Mouse (Mus musculus) c-Kit-negative CD71-positive TER-119-positive erythroid progenitor cells, embryonic 14.5 days (primary cell): Measurements from ENCODE around the gene Arrb1.
A peak's percentile ranks its signal among the peaks of the same experiment; 100 is the strongest.
"Not testable (repeated sequence)": the region's sequence is repeated elsewhere in the genome, so short reads cannot be mapped to it uniquely, and the experiment has no call there.

ENCODE experiments used
- DNase-seq: peaks from one replicate; pipeline ENCODE4 v3.0.0-alpha.2; 2013; ENCODE audit warnings: low read depth, low spot score

The Arrb1 gene

DNA sequence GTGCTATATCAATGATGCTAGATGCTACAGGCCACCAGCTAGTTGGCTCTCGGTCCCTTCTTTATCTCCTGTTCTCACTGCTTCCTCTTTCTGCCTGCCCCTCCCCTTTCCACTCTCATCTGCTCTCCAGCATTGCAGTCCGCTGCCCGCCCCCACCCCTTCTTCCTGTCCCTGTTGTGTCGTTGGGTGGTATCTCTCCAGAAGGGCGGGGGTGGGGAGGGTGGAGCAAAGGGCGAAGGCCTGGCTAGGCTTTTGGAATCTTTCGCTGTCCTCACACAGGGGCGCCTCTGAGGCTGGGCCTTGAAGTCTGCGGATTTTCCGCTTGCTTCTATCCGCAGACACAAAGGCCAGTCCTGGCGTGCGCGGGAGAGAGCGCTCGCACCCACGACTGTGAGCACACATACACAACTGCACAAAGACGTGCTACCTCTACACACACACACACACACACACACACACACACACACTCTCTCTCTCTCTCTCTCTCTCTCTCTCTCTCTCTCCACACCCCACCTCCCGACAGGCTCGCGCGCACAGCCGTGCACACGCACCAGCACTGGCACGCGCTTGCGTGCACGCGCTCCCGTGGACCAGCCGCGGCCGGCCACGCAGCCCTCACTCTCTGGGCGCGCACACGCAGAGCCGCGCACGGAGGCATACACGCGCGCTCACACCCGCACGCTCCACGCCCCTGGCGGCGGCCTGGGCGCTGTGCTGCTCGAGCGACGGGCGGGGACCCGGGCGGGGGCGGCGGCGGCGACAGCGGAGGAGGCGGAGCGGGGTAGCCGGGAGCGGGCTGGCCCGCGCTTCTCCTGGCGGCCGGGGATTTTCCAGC is at the start of gene Arrb1:
Gene Arrb1 (plus strand): TSS at position 566 of the 835 bp plus-strand sequence.
- DNase-seq: peak; percentile 66

DNA sequence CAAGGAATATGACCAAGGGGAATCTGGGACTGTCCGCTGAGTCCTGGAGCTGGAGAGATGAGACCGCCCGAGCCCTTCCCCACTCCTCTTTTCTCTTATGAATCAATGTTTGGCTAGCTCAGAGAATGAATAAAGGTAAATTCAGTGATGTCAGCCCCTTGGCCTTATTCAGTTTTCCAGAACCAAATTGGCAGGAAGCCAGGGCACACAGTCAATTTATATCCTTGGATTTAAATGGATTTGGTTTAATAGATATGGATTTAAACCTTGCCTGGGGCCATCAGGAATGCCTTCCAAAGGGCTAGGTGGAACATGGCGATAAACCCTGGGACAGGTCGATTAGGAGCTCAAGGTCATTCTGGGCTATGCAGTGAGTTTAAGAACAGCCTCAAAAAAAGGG is 45.6 kb upstream of the Arrb1 start:
- DNase-seq: no peak

DNA sequence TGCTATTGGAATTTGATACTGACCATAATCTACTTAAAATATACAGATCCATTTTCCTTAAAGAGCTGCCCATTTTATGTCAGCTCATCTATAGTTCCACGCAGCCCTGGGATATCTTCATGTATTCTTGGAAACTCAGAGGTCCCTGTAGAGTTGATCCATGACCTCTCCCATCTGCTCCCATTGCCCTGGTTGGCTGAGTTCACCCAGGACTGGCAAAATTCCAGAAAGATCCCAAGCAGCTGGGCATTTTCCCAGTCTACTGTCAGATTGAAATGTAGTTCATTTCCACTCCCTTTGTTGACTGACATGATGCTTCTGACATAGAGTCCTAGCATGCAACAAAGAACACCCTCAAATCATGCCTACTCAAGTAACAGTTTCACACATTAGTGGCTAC is 36.1 kb upstream of the Arrb1 start:
- no peak for DNase-seq

DNA sequence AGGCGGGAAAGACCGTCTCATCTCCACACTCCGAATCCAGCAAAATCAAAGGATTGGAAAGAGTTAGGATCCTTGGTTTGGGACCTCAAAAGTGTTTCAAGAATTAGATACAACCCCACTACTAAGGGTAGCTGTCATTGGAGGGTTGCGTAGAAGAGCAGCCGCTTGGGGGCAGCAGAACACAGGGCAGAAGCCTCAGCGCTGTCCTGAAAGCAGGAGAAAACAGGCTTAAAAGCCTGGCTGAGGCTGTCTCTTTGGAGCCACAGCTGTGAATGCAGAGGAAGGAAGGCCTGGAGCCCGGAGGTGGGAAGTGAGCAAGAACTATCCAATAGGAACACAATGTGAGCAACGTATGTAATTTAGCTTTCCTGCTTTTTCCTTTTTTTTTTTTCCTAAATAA is 35.1 kb upstream of the Arrb1 start:
- peak; percentile 69 for DNase-seq

DNA sequence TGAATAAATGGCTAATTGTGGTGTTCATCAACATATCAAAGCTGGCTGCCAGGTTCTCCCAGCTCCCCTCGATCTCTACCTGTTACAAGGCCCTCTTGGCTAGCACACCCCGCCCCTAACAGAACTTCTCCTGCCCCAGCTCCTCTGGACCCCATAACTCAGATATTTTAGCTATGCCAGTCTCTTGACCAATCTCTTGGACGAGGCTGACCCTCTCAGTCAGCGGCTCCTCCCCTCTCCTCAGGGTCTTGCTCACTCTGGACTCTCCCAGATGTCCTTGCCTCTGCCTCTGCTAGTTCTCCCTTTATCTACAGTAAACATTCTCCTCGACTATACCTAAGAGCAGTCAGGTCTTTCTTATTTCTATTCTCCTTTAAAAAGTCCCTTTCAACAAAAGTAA is 34.6 kb upstream of the Arrb1 start:
- peak; percentile 40 for DNase-seq

DNA sequence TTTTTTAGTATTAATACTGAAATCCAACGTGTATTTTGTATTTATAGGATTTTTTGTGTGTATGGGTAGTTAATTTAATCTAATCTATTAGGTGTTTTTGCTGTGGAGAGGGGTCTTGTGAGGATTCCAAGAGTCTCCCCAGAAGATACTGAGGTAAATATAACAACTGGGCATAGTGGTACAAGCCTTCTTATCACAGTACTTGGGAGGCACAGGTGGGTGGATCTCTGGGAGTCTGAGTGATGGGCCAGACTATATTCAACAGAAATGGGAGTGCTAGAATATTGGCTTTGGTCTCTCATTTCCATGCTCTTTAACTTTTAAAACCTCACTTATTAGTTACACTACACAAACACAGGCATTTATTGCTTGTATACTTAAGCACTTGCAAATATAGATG is 34.1 kb upstream of the Arrb1 start:
- peak; percentile 42 for DNase-seq

DNA sequence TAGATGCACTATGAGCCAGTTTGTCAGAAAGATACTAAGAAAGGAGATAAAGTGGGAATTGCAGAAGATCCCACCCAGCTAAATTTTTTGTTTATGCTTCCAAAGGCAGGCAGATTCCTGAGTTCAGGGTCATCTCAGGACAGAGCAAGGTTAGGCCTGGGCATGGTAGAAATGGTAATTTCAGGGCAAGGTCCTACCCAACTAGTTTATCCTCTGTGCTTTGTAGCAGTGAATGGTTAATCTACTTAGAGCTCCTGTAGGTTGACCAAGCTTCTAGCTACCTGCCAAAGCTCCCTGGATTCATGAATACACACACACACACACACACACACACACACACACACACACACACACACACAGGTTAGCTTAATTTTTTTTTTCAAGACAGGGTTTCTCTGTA is 30.7 kb upstream of the Arrb1 start:
- DNase-seq: no peak

DNA sequence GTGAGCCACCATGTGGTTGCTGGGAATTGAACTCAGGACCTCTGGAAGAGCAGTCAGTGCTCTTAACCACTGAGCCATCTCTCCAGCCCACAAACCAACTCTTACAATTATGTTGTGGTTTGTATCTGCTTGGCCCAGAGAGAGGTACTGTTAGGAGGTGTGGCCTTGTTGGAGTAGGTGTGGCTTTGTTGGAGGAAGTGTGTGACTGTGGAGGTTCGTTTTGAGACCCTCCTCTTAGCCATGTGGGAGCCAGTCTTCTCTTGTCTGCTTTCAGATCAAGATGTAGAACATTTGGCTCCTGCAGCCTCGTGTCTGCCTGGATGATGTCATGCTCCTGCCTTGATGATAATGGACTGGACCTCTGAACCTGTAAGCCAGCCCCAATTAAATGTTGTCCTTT is 27.1 kb upstream of the Arrb1 start:
- not testable (repeated sequence) for DNase-seq

DNA sequence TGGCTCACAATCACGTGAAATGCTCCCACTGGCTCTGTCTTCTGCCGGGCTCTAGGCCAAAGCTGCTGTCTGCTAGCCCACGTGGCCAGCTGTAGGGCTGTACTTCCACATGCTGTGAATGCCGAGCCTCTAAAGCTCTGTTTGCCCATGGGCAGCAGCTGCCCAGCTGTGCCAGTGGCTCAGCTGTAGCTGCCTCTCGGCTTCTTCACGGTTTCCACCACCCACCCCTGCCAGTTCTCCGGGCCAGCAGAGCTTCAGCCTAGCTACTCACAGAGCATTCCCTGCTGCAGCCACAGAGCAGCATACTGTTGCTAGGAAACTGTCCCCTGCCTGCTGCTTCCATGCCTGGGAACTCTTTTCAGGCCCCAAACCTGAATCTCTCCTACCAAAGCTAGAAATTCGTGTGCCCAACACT is 25.2 kb upstream of the Arrb1 start:
- no peak for DNase-seq

DNA sequence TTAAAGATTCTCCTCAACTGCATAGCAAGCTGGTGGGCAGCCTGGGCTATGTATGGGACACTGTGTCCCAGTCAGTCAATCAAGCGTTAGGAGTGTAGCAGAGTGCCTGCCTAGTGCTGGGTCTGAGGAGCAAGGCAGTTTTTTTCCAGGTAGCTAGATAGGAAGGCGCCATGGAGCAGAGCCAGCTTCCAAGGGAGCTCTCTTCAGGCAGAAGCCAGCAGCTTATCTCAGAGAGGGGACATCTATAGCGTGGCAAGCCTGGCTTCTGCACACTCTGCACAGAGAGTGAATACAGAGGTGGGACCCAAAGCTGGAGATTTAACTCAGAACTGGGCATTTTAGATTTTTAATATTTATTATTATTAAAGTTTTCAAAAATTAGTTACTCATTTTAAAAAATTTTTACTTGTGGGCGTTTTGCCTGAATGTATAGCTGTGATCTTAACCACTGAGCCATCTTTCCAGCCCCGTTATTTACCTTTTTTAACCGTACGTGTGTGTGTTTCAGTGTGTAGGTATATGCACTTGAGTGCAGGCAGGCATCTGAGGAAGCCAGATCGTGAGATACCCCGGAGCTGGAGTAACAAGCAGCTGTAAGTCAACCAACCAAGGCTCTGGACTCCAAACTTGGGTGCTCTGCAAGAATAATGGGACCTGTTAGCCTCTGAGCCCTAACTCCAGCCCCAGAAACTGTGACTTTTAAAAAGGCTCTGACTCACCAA is 19.0 kb upstream of the Arrb1 start:
- no peak for DNase-seq

DNA sequence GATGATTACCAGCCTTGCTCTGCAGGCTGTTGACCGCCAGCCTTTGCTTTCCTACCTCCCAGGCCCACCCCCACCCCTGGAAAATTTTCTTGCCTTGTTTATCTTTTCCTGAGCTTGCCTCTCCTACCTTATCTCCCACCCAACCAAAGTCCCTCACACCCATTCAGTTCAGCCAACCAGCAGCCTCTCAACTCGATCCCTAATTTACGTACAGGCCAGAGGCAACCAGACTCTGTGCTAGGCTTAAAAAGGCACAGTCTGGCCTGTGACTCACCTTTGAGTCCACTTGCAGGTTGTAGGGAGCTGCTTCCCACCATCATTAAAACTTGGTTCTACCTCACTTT is 18.5 kb upstream of the Arrb1 start:
- no peak for DNase-seq

DNA sequence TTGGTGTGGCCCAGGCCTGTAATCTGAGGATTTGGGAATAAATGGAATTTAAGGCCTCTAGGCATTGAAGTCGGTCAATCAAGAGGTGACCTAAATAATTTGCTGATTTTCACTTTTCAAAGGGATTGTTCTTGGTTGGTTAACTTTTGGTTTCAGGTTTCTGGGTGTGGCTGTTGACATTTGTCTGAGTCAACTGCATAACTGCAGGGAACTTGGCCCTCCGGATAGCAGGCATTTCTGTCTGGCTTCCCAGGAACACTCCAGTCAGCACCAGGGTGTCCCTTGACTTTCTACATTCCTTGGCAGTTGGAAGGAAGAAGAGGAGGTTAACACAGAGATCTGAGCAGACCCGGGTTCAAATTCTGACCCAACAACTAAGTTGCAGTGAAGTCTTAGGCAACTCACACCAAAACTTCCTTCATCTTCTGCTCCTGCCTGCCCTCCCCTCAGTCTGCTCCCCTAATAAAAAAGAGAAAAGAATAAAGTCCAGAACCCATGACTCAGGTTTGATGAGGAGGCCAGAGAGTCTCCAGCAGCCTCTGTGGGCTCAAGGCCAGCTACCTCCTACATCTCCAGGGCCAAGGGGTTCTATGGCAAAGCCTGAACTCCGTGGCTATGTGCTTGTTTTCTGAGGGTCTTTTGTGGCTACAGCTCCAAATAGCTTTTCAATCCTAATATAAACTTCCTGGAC is 16.2 kb upstream of the Arrb1 start:
- DNase-seq: no peak

DNA sequence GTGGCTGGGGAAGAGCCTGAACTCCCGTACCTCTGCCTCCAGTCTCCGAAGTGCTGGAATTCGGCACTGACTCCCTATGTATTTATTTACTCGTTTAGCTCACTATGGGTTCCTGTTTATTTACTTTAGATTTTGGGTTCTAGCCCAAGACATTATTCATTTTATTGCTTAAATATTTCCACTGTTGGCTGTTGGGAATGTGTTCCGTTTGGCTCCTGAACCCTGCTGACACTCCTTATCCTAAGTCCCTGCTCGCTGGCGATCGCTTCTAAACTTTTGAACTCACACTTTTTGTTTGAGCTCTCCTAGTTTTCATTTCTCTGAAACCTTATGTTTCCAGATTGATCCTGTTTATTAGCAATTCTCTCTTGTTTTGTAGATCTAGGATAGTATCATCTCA is 12.1 kb upstream of the Arrb1 start:
- DNase-seq: no peak

DNA sequence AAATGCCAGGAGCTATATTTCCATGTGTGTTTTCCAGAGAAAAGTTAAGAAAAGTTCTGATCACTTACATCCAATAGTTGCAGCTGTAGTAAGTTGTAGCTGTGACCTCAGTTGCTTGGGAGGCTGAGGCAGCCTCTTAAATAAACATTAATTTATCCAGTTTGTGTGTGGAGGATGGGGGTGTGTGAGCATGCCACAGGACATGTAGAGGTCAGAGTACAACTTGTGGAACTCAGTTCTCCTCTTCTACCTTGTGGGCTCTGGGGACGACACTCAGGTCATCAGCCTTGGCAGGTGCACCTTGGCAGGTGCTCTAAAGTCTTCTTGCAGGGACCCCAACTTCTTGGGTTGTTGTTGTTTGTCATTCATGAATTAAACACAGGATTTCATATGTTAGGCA is 11.4 kb upstream of the Arrb1 start:
- no peak for DNase-seq

DNA sequence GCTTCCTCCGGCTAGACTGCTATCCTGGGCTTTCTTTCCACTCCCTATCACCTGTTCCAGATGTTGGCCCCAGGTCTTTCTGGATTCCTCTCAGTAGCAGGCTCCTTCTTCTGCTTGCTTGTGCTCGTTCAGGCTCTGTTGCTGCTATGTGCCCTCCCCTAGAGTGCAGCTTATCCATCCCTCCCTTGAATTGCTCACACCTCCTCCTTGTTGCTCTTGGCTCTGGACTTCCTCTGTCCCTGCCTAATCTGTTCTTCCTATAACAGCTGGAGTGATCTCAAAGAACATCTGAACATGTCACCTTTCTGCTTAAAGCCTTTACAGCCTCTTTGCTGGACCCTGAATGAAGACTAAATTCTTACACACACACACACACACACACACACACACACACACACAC is 6.7 kb upstream of the Arrb1 start:
- DNase-seq: no peak

DNA sequence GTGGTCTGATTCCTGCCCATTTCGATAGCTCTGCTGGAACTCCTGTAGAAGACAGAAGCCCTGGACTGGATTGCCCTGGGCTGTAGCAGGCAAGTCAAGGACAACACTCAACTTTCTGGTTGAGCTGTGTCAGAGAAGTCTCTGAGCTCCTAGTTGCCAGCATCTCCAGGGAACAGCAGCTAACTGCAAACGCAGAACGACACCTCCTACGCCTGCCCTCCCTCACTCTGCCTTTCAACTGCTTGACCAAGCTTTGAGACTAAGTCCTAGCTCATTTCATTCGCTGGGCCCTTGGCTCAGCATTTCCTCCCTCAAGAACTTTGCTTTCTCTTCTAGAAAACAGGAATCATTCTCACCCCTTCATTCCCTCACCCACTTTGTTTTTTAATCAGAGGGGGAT is 5.9 kb upstream of the Arrb1 start:
- DNase-seq: no peak

DNA sequence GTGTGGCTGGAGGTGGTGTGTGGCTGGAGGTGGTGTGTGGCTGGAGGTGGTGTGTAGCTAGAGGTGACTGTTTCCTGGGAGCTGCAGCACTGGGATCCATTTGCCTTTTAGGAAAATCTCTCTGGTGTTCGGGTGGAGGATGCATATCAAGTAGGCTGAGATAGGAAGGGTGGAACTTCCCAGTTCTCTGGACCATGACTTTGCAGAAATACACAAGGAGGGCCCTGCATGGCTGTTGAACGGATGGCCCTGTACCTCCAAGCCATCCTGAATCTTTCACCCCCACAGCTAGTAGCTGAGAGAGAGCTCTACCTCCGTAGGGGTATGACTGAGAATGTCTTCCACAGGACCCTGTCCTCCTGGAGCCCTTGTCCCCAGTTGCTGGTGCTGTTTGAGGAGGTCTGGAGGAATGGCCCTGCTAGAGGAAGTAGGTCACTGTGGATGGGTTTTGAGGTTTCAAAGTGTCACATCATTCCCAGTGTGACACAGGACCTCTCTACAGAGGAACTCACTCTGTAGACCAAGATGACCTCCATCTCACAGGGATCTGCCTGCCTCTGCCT is 3.8 kb upstream of the Arrb1 start:
- DNase-seq: peak; percentile 73

DNA sequence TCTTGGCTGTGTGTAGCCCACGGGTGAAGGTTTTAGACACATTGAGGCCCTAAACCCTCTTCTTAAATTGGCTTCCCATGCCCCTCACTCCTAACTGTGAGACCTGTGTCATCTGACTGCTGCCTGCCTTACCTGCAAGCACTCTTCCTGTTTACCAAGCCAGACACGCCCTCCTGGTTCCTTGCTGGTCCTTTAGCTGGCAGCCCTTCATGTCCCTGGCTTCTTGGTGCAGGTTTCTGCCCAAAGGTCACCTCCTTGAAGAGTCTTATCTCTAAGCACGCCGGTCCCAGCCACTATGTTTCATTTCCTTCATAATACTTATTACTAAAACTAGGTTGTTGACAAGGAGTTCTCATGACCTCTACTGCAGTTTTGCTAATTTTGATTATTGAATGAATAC is 2.7 kb upstream of the Arrb1 start:
- DNase-seq: no peak

DNA sequence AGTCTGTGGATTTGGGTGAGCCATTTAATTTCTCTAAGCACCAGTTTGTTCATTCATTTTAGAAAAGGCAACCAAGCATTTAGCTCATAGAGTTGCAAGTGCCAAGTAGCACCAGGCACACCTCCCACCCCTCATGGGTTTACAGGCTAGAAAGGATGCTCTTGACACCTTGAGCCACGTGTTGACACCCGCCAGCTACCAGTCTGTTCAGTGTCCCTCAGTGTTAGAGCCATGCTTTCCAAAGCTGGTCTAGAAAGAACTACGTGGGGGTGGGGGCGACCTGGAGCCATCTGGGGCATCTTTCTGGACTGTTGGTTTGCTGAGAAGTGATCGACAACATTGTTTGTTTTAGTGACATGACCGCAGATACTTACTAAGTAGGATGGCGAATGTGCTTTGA is 1.7 kb upstream of the Arrb1 start:
- no peak for DNase-seq

DNA sequence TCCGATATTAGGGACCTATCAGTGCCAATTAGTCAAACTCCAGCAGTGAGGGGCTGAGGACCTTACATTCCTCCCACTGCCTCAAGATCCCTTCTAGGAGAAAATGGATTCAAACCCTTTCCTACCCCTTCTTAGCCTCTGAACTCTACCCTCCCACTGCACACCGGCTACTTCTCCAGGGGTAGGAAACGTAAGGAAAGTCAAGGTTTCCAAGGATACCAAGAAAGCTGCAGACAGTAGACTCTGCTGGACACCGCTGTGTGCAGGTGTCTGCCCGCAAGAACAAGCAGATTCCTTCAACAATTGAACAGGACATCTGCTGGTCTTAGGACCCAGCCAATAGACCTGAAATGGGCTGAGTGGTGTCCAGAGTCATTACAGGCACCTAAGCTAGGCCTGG is 765 bp upstream of the Arrb1 start:
- DNase-seq: no peak

DNA sequence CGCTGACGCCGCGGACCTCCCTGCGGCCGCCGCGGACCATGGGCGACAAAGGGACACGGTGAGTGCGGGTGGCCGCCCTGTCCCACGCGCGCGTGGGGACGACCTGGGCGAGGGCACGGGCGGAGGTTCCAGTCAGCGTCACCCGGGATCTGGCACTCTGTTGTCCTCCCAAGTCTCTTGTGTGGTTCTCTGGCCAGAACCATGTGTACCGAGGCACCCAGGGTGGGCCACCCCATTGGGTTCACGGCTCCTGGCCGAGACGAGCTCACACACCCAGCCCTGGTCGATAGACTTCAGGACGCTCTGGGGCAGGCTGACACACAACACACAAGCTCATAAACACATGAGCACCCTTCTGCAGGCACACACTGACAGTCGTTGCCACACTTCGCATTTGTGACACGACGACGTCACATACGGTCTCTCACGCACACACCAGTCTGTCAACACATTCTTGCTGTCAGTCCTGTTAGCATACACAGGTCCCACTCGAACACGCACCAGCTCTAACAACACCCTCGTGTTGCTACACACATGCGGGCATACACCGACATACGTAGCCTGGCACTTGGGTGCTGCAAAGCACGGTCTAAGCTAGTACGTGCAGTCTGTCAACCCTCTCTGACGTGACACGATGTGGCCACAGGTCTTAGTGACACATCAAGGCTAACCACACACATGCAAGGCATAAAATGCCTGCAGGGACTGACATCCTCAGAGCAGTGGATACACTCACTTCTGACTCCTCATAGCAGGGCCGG is 655 bp downstream of the Arrb1 start:
- DNase-seq: no peak
